Mouse (Mus musculus) intestine, embryonic 15.5 days (tissue): ENCODE measurements around the gene Rcor2. TPM values are rescaled to one million over a fixed set of nuclear protein-coding genes. Genes with fewer than 3 reads are reported as not detected.

ENCODE experiments used
- ATAC-seq: fragments of 200-750 bp; cut with Nextera tagmentation; 2 replicates; pipeline ENCODE4 v1.8.0; 2017; ENCODE audit warnings: moderate TSS enrichment, moderate library complexity
- H3K27ac ChIP-seq: fragments of 300-500 bp; sonication (generic); 2 replicates; pipeline ENCODE4 v1.5.1; 2015; ENCODE audit warnings: mild to moderate bottlenecking, inconsistent platforms
- H3K27me3 ChIP-seq: fragments of 300-500 bp; sonication (generic); replicated peaks from 2 replicates; pipeline ENCODE4 v1.6.1; 2015; ENCODE audit warnings: inconsistent platforms
- H3K36me3 ChIP-seq: fragments of 300-500 bp; sonication (generic); 2 replicates; pipeline ENCODE4 v1.6.1; 2015; ENCODE audit warnings: inconsistent platforms
- H3K4me1 ChIP-seq: fragments of 300-500 bp; sonication (generic); replicated peaks from 2 replicates; pipeline ENCODE4 v1.6.1; 2015; ENCODE audit warnings: inconsistent platforms
- H3K4me2 ChIP-seq: fragments of 300-500 bp; sonication (generic); replicated peaks from 2 replicates; pipeline ENCODE4 v1.6.1; 2015; ENCODE audit warnings: mild to moderate bottlenecking, inconsistent platforms
- H3K4me3 ChIP-seq: fragments of 300-500 bp; sonication (generic); replicated peaks from 2 replicates; pipeline ENCODE4 v1.5.1; 2015; ENCODE audit warnings: inconsistent platforms
- H3K9ac ChIP-seq: fragments of 300-500 bp; sonication (generic); 2 replicates; pipeline ENCODE4 v1.6.1; 2015; ENCODE audit warnings: inconsistent platforms
- H3K9me3 ChIP-seq: fragments of 300-500 bp; sonication (generic); 2 replicates; pipeline ENCODE4 v1.6.1; 2016; ENCODE audit warnings: inconsistent platforms
- WGBS: fragments of 180-500 bp; shearing (Covaris S2); methylation state at CpG from one replicate; pipeline ENCODE4 v1.1.7; 2015; 5-methylcytosine and 5-hydroxymethylcytosine counted together
- polyA plus RNA-seq: library from polyadenylated mRNA; unstranded; fragments of >200 nt; fragmentation: Nextera tagmentation; extraction: Ambion mirVana; gene quantifications from 2 replicates; pipeline ENCODE4 v1.2.1, GENCODE M21; 2015

The Rcor2 gene
- polyA plus RNA-seq, 1 experiment from 2014 or later = 12.8 TPM

DNA sequence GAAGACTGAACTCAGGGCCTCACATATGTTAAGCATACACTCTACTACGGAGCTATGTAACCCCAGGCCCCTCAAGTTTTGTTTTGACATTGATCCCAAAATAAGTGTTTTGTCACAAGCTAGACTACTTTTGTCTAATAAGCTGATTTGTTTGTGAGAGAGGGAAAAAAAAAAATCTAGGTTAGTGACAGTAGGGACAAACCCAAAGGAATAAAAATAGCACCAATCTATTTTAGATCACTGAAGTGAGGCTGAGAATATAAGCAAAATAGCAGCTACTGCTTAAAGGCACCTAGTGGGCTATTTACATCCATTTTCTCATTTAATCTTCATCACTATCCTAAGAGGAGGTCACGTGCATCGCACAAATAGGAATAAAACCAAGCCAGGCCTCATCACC lies 27.6 kb upstream of the Rcor2 start:
- H3K9me3 ChIP-seq = no peaks in the 10 kb centered on the region
- H3K4me2 ChIP-seq = peak overlapping the region; percentile 90
- H3K27me3 ChIP-seq = no peaks in the 10 kb centered on the region
- WGBS = 84% methylated on average over 3 of the region's 3 CpGs
- H3K27ac ChIP-seq = no peak overlapping the region
- peak overlapping the region; percentile 78 for H3K9ac ChIP-seq
- peaks cover 8% of the 10 kb centered on the region; the same call in 1 of the 2 replicates for H3K36me3 ChIP-seq
- ATAC-seq = no peak
- H3K4me1 ChIP-seq = peaks cover 13% of the 10 kb centered on the region
- peak overlapping the region; percentile 81; the same call in 1 of the 2 replicates for H3K4me3 ChIP-seq

DNA sequence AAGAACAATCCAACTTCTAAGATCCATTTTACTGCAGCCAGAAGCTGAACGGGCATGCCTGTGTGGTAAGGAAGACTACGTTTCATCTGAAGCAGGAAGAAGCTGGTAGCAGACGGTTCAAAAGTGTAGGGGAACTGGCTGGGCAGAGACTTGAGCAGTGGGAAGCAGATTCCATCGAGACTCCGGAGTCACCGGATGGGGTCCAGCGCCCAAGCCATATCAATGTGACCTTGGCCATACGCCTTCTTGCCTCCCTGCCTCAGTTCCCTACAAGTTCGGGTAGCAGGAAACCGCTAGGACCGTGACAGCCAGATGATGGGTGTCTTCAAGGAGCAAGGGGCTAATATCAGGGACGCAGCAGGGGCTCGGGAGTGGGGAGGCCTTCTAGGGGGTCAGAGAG lies 26.8 kb upstream of the Rcor2 start:
- Histone ChIP-seq H3K36me3 (peaks cover 8% of the 10 kb centered on the region; the same call in 1 of the 2 replicates), H3K4me1 (peaks cover 10% of the 10 kb centered on the region), H3K4me3 (peak overlapping the region; percentile 81), H3K9ac (peak overlapping the region; percentile 78), H3K27ac (peak overlapping the region; percentile 83), H3K9me3 (no peaks in the 10 kb centered on the region), H3K4me2 (peak overlapping the region; percentile 90), H3K27me3 (no peaks in the 10 kb centered on the region)
- 0 out of 2 replicates have a peak, but pooled peaks have one; percentile 11 for ATAC-seq
- under 1% methylated on average over 13 of the region's 13 CpGs for WGBS

DNA sequence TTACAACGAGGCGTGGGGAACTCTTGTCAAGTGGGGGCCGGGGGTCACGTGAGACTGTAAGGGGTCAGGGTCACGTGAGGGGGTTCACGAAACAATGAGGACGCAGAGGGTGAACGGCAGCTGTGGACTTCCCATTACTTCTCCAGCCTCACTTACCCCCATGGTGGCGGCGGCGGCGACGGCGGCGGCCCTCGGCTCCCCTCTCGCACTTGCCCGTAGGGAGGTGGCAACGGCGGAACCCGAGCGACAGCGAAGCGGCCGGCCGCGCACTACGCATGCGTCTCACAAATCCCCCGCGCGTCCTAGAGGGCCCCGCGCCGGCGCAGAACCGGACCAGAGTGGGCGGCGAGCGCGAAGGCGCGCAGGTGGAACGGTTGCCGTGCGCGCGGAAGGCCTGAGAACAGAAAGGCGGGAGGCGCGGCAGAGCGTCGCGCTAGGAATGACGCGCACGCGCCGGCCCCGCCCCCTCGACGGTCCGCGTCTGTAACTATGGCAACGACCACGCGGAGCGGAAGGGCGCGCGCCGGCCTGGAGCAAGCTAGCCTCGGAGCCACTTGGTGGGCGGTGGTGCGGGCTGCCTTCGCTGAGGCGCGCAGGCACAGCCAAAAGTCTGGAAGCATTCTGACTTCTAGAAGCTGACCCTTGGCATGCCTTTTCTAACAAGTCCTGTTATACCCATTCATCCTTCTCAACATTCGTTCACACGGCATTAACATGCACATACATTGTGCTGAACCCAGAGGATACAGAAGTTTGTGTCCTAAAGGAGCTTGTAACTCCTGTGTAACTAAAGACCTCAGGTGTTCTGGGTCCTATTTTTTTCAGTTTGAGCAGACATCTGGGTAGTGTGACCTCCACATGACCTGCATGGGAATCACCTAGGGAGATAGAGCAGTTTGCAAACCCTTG lies 26.1 kb upstream of the Rcor2 start, which contains the start of gene Naa40:
Gene Naa40 (minus strand): TSS at position 402 of the 909 bp plus-strand sequence.
- WGBS = under 1% methylated on average over 80 of the region's 80 CpGs
- Histone ChIP-seq H3K36me3 (peaks cover 8% of the 10 kb centered on the region; the same call in 1 of the 2 replicates), H3K4me2 (peak within 1 kb of the TSS; percentile 90), H3K4me3 (peak within 1 kb of the TSS; percentile 81), H3K9ac (peak within 1 kb of the TSS; percentile 78), H3K9me3 (no peaks in the 10 kb centered on the region), H3K27ac (peak within 1 kb of the TSS; percentile 83), H3K4me1 (peaks cover 10% of the 10 kb centered on the region), H3K27me3 (no peaks in the 10 kb centered on the region)
- ATAC-seq = peak; percentile 98

DNA sequence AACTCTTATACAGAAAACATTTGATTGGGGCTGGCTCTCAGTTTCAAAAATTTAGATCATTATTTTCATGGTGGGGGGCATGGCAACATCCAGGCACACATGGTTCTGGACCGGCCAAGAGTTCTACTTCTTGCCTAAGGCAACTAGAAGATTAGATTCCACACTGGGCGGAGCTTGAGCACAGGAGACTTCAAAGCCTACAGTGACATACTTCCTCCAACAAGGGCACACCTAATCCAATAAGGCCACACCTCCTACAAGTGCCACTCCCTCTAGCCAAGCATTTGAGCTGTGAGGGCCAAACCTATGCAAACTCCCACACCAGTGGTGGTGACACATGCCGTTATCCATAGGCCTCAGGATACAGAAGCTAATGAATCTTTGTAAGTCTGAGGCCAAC lies 21.1 kb upstream of the Rcor2 start:
- Histone ChIP-seq H3K4me2 (no peak overlapping the region), H3K4me3 (no peak overlapping the region), H3K36me3 (no peaks in the 10 kb centered on the region), H3K27me3 (no peaks in the 10 kb centered on the region), H3K4me1 (0 out of 2 replicates have a peak, but pooled peaks cover 5% of the 10 kb centered on the region), H3K27ac (no peak overlapping the region), H3K9me3 (no peaks in the 10 kb centered on the region), H3K9ac (no peak overlapping the region)
- 76% methylated on average over 3 of the region's 3 CpGs for WGBS
- peak; percentile 16; the same call in 1 of the 2 replicates for ATAC-seq

DNA sequence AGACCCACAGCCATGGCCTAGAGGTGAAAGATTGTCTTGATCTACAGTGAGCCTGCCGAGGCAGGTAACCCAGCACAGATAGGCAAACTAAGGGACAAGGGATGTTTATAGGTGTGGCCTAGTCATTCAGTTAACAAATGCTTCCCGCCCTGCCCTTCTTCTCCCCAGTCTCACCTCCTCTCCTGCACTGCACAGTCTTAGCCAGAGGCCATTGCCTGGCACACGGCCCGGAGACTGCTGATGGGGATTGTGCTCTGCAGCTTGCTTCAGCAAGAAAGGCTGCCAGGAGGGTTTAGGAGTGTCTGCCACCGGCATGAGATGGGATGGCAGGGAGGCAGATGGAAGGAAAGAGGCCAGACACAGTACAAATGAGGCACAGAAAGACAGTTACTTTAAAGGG lies 9.2 kb upstream of the Rcor2 start:
- 77% methylated on average over 5 of the region's 5 CpGs for WGBS
- no peaks in the 10 kb centered on the region for H3K36me3 ChIP-seq
- no peak for ATAC-seq
- no peak overlapping the region for H3K4me3 ChIP-seq
- H3K9ac ChIP-seq = no peak overlapping the region
- no peaks in the 10 kb centered on the region for H3K9me3 ChIP-seq
- H3K4me2 ChIP-seq = no peak overlapping the region
- H3K4me1 ChIP-seq = no peaks in the 10 kb centered on the region
- H3K27me3 ChIP-seq = no peaks in the 10 kb centered on the region
- no peak overlapping the region for H3K27ac ChIP-seq

DNA sequence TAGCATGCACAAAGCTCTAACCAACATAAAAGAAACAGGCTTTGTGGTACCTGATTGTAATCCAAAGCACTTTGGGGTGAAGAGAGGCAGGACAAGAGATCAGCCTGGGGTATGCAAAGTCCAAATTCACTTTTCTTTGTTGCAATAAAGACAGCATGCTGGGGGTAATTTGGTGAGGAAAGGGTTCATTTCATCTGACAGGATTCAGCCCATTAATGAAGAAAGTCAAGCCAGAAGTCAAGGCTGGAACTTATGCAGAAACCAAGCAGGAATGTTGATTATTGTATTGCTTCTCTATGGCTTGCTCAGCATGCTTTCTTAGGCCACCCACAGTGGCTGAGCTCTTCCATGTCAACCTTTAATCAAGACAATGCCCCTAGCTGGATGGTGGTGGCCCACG lies 5.6 kb upstream of the Rcor2 start:
- Histone ChIP-seq H3K4me1 (peaks cover 23% of the 10 kb centered on the region), H3K27me3 (no peaks in the 10 kb centered on the region), H3K9me3 (no peaks in the 10 kb centered on the region), H3K9ac (no peak overlapping the region), H3K27ac (no peak overlapping the region), H3K36me3 (no peaks in the 10 kb centered on the region), H3K4me2 (no peak overlapping the region), H3K4me3 (no peak overlapping the region)
- WGBS = 100% methylated on average over 1 of the region's 1 CpGs
- ATAC-seq = no peak

DNA sequence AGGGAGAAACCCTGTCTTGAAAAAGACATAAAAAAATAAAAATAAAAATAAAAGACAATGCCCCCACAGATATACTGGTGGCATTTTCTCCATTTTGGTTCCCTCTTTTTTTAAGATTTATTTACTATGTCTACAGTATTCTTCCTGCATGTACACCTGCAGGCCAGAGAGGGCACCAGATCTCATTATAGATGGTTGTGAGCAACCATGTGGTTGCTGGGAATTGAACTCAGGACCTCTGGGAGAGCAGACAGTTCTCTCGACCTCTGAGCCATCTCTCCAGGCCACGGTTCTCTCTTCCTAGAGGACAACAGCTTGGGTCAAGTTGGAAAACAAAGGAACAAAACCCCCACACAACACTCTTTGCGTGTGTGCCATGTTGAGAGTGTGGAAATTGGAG lies 5.2 kb upstream of the Rcor2 start:
- no peak for ATAC-seq
- Histone ChIP-seq H3K4me3 (no peak overlapping the region), H3K27ac (no peak overlapping the region), H3K4me2 (no peak overlapping the region), H3K27me3 (no peaks in the 10 kb centered on the region), H3K36me3 (no peaks in the 10 kb centered on the region), H3K4me1 (peaks cover 28% of the 10 kb centered on the region), H3K9ac (no peak overlapping the region), H3K9me3 (no peaks in the 10 kb centered on the region)
- 95% methylated on average over 3 of the region's 3 CpGs for WGBS

DNA sequence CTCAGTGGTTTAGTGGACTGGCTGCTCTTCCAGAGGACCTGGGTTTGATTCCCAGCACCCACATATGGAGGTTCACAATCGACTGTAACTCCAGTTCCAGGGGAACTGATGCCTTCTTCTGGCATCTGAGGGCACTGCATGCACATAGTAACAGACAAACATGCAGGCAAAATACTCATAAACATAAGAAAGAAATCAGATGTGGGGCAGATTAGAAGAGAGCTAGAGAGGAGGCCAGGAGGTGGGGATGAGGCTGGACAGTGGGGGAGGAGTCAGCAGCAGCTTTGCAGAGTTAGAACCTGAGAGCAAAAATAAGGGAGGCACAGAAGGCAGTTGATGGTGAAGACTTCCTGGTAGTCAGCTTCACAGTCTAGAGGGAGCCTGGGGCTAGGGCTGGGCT lies 4.5 kb upstream of the Rcor2 start:
- ATAC-seq = no peak
- no peak overlapping the region for H3K9ac ChIP-seq
- no peak overlapping the region for H3K4me2 ChIP-seq
- peaks cover 34% of the 10 kb centered on the region for H3K4me1 ChIP-seq
- WGBS = 90% methylated on average over 1 of the region's 1 CpGs
- no peak overlapping the region for H3K27ac ChIP-seq
- H3K36me3 ChIP-seq = no peaks in the 10 kb centered on the region
- H3K4me3 ChIP-seq = no peak overlapping the region
- H3K27me3 ChIP-seq = no peaks in the 10 kb centered on the region
- no peaks in the 10 kb centered on the region for H3K9me3 ChIP-seq

DNA sequence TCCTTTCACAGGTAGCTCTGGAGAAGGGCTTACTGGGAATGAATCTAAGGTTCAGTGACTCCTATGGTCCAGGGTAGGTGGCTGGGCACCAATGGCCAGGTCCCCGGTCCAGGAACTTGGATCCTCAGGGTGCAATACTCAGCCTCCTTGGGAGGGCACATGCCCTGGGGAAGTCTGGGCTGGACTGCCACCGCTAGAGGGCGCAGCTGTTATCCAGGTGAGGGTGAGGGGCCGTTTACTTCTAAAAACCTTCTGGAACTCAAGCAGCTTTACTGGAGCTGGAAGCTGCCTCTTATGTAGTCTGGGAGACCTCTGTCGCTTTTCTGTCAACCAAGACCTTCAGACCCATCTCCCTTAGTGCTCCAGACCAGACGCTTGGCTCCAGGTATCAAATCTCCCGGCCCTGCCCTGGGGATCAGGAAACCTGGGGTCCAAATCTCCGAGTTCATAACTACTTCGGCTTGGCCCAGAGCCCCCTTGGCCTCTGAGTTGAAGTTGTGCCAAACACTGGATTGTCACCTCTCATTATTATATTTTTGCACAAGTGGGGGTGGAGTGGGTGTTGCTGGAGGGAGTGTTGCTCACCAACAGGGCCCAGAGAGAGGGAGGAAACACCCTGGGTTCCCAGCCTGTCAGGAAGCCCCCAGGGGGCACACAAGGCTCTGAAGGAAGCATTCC lies 2.9 kb upstream of the Rcor2 start:
- H3K4me2 ChIP-seq = no peak overlapping the region
- no peaks in the 10 kb centered on the region for H3K27me3 ChIP-seq
- H3K36me3 ChIP-seq = no peaks in the 10 kb centered on the region
- peaks cover 45% of the 10 kb centered on the region for H3K4me1 ChIP-seq
- WGBS = 17% methylated on average over 9 of the region's 9 CpGs
- peak overlapping the region; percentile 2; the same call in 1 of the 2 replicates for H3K9ac ChIP-seq
- H3K9me3 ChIP-seq = no peaks in the 10 kb centered on the region
- H3K27ac ChIP-seq = no peak overlapping the region
- no peak overlapping the region for H3K4me3 ChIP-seq
- no peak for ATAC-seq

DNA sequence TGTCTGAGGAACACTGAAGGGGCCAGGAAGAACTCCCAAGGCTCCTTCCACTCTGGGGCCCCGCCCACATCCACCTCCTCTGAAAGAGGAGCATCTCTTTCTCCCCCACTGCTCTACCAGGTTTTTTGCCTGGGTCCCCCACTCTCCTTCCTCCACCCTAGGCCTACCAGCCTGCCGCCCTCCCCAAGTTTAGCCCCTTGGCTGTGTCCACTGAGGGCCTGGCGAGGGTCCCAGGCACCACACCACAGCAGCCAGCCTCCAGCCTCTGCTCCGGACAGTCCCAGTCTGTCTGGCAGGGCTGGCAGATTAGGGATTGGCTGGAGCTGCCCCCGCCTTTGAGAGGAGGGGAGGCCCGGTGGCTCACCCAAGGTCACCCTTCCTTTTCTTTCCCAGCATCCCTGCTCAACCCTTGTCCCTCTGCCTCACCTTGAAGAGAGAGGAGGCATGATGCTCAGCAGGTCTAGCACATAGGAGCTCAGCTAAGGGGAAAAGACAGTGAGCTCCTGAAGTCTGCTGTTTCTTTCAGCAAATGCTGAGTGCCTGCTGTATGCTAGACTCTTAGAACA lies 2.3 kb upstream of the Rcor2 start:
- no peaks in the 10 kb centered on the region for H3K27me3 ChIP-seq
- H3K9ac ChIP-seq = peak overlapping the region; percentile 12; the same call in 1 of the 2 replicates
- no peak overlapping the region for H3K4me3 ChIP-seq
- 41% methylated on average over 6 of the region's 6 CpGs for WGBS
- no peak overlapping the region for H3K4me2 ChIP-seq
- no peaks in the 10 kb centered on the region for H3K9me3 ChIP-seq
- H3K36me3 ChIP-seq = no peaks in the 10 kb centered on the region
- ATAC-seq = no peak
- H3K27ac ChIP-seq = peak overlapping the region; percentile 95; the same call in 1 of the 2 replicates
- peaks cover 51% of the 10 kb centered on the region for H3K4me1 ChIP-seq

DNA sequence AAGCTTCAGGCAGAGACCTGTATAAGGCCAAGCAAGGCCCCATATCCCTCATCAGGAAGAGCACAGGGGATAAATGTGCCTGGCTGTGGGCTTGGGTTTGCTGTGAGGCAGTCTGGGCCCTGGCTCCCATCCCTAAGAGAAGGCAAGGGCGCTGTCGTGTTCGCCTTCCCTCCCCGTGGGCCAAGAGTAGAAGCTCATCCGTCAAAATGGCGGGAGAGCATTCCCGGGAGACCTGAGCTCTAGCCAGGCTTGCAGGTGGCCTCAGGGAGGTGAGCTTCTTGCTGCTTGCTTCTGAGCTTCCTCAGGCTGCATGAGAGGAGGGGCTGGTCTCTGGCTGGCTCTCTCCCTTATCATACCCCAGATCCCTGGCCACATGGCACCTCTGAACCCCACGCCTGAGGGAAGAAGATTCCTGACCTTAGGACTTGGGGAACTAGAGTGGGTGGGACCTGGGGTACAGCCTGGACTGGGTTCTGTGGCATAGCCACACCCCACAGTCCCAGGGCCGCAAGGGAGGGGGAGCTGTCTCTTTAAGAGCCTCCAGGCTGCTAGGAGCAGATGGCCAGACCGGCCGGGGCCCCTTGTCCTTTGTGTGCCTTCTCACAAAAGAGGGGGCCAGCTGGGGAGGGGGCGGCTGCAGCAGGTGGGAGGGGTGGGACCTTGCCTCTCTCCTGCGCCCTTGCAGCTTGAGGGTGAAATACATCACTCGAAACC lies 1.5 kb upstream of the Rcor2 start:
- peak; percentile 51 for ATAC-seq
- H3K4me2 ChIP-seq = peak overlapping the region; percentile 41
- peak overlapping the region; percentile 12; the same call in 1 of the 2 replicates for H3K9ac ChIP-seq
- peak overlapping the region; percentile 95 for H3K27ac ChIP-seq
- peaks cover 53% of the 10 kb centered on the region for H3K4me1 ChIP-seq
- H3K27me3 ChIP-seq = no peaks in the 10 kb centered on the region
- 19% methylated on average over 14 of the region's 14 CpGs for WGBS
- no peaks in the 10 kb centered on the region for H3K9me3 ChIP-seq
- no peaks in the 10 kb centered on the region for H3K36me3 ChIP-seq
- H3K4me3 ChIP-seq = no peak overlapping the region
